Mouse (Mus musculus): ENCODE measurements around the gene Fn1. TPM values are rescaled to one million over a fixed set of nuclear protein-coding genes. Genes with fewer than 3 reads are reported as not detected.

Gene Fn1
- polyA plus RNA-seq, 1 experiment from 2014 or later: 39.5 TPM

- Histone ChIP-seq H3K9me3 (ENCODE audit: control insufficient read depth, low read length) (no peaks in the 10 kb centered on the region), H3K4me1 (replicated peaks; ENCODE audit: control insufficient read depth, insufficient read depth, low read length) (no peaks in the 10 kb centered on the region), H3K36me3 (replicated peaks; ENCODE audit: control insufficient read depth, insufficient read depth) (peaks cover 12% of the 10 kb centered on the region; the same call in 1 of the 2 replicates), H3K9ac (no peak overlapping the region), H3K4me3 (replicated peaks; ENCODE audit: low read length) (no peak overlapping the region), H3K27me3 (ENCODE audit: control insufficient read depth, insufficient read depth, low read length) (no peaks in the 10 kb centered on the region), H3K4me2 (replicated peaks) (no peak overlapping the region), H3K27ac (no peak overlapping the region)
- DNase-seq (ENCODE audit: low spot score): no peak
- WGBS: 92% methylated on average over 11 of the region's 11 CpGs
- no peak for ATAC-seq (ENCODE audit: low FRiP score)
These were observed 11.8 kb downstream of the Fn1 start for GRCm38 (mm10) chr1:71641206-71641605.

DNA sequence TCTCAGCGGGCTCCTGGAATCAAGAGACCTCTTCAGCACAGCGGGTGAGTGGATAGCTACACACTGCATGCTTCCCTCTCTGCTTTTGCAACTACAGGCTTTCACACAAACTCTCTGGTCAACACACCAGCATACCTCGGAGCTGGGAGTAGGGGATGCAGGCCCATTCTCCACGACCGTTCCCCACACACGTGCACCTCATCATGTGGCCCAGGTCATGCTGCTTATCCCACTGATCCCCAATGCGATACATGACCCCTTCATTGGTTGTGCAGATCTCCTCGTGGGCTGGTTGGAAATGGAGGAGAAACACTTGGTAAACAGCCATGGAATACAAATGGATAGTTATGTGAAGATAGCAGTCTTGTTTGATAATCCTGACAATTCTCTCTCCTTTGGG is 12.8 kb downstream of the Fn1 start:
- H3K27me3 ChIP-seq (ENCODE audit: control insufficient read depth, insufficient read depth, low read length): no peaks in the 10 kb centered on the region
- H3K4me1 ChIP-seq (replicated peaks; ENCODE audit: control insufficient read depth, insufficient read depth, low read length): no peaks in the 10 kb centered on the region
- peaks cover 12% of the 10 kb centered on the region for H3K36me3 ChIP-seq (replicated peaks; ENCODE audit: control insufficient read depth, insufficient read depth)
- no peak overlapping the region for H3K27ac ChIP-seq
- H3K4me3 ChIP-seq (replicated peaks; ENCODE audit: low read length): no peak overlapping the region
- ATAC-seq (ENCODE audit: low FRiP score) (no peak), DNase-seq (ENCODE audit: low spot score) (no peak)
- H3K4me2 ChIP-seq (replicated peaks): no peak overlapping the region
- H3K9me3 ChIP-seq (ENCODE audit: control insufficient read depth, low read length): no peaks in the 10 kb centered on the region
- 94% methylated on average over 8 of the region's 8 CpGs for WGBS
- no peak overlapping the region for H3K9ac ChIP-seq

GRCm38 (mm10) chr1:71636665-71637064 is 16.3 kb downstream of the Fn1 start:
- Histone ChIP-seq H3K4me1 (replicated peaks; ENCODE audit: control insufficient read depth, insufficient read depth, low read length) (no peaks in the 10 kb centered on the region), H3K9ac (no peak overlapping the region), H3K36me3 (replicated peaks; ENCODE audit: control insufficient read depth, insufficient read depth) (peaks cover 7% of the 10 kb centered on the region), H3K4me3 (replicated peaks; ENCODE audit: low read length) (no peak overlapping the region), H3K27ac (no peak overlapping the region), H3K27me3 (ENCODE audit: control insufficient read depth, insufficient read depth, low read length) (no peaks in the 10 kb centered on the region), H3K4me2 (replicated peaks) (no peak overlapping the region), H3K9me3 (ENCODE audit: control insufficient read depth, low read length) (no peaks in the 10 kb centered on the region)
- whole genome bisulfite sequencing: 97% methylated on average over 4 of the region's 4 CpGs
- ATAC-seq (ENCODE audit: low FRiP score): no peak
- no peak for DNase-seq (ENCODE audit: low spot score)

DNA sequence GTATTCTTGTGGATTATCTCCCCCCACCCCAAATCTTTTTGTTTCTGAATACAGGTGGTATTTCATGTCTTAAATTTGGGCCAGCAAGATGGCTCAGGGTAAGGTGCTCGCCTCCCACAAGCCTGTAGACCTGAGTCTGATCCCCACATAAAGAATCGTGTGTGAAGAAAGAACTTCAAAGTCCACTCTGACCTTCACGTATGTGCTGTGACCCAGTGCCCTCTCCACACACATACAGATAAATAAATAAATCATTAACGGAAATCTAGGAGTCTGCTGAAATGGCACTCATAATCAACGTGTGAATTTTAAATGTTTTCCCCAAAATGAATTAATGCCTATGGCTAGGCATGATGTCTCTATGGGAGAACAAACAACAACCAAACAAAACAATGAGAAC is 16.9 kb downstream of the Fn1 start:
- Histone ChIP-seq H3K4me1 (replicated peaks; ENCODE audit: control insufficient read depth, insufficient read depth, low read length) (no peaks in the 10 kb centered on the region), H3K27me3 (ENCODE audit: control insufficient read depth, insufficient read depth, low read length) (no peaks in the 10 kb centered on the region), H3K4me2 (replicated peaks) (no peak overlapping the region), H3K4me3 (replicated peaks; ENCODE audit: low read length) (no peak overlapping the region), H3K9ac (no peak overlapping the region), H3K36me3 (replicated peaks; ENCODE audit: control insufficient read depth, insufficient read depth) (peaks cover 7% of the 10 kb centered on the region), H3K9me3 (ENCODE audit: control insufficient read depth, low read length) (no peaks in the 10 kb centered on the region), H3K27ac (no peak overlapping the region)
- 92% methylated on average over 5 of the region's 5 CpGs for WGBS
- ATAC-seq (ENCODE audit: low FRiP score): no peak
- no peak for DNase-seq (ENCODE audit: low spot score)

DNA sequence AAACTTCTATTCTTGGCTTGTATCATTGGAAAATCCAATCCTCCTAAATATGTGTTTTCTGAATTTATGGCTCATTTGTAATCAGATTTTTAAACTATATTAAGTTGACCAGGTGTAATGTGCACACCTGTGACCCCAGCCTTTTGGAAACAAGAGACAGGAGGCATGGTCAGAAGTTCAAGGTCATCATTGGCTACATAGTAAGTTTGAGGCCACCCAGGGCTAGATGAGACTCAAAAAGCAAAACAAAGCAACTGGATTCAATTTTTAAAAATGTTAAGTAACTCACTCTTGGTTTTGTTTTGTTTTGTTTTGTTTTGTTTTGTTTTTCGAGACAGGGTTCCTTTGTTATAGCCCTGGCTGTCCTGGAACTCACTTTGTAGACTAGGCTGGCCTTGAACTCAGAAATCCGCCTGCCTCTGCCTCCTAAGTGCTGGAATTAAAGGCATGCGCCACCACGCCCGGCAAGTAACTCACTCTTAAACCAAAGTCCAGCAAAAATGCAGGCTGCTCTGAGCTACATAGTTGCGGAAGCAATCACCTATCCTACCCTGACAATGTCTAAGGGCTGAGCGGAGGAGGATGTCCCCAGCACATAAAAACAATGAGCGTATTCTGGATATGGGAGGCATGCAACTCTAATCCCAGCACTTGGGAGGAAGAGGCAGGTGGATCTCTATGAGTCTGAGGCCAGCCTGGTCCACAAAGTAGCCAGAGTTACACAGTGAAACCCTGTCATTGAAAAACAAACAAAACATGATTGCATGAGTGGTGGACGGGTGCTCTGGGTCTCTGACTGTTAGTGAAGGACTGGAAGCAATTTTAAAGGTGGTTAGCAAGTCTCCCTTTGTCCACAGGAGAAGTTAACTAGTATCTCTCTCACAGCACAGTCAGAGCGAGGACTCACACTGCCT is 17.6 kb downstream of the Fn1 start:
- no peak for ATAC-seq (ENCODE audit: low FRiP score)
- no peak overlapping the region for H3K4me3 ChIP-seq (replicated peaks; ENCODE audit: low read length)
- WGBS: 93% methylated on average over 10 of the region's 10 CpGs

DNA sequence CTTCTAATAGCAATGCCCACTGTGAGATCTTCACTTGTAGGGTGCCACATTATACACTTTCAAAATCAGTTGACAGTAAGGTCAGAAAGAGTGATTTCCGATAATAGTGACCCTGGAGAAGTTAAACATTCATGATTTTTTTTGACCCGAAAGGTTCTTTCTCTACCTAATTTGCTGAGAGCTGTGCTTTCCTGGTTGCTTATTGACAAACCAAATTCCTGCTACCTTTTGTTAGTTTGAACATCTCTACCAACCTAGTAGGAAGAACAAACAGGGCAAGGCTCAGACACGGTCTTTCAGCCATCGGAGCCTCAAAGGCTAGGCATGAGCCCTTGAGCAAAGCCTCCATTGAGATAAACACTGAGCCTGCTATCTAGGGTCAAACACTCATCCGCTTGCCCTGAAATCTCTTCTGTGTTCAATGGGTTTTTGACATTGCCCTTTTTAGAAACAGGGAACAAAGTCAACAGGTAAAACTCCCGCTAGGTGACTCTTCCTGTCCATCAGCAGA is 18.5 kb downstream of the Fn1 start:
- Histone ChIP-seq H3K4me1 (replicated peaks; ENCODE audit: control insufficient read depth, insufficient read depth, low read length) (no peaks in the 10 kb centered on the region), H3K9ac (no peak overlapping the region), H3K4me2 (replicated peaks) (no peak overlapping the region), H3K27ac (no peak overlapping the region), H3K27me3 (ENCODE audit: control insufficient read depth, insufficient read depth, low read length) (no peaks in the 10 kb centered on the region), H3K4me3 (replicated peaks; ENCODE audit: low read length) (no peak overlapping the region), H3K36me3 (replicated peaks; ENCODE audit: control insufficient read depth, insufficient read depth) (peaks cover 16% of the 10 kb centered on the region), H3K9me3 (ENCODE audit: control insufficient read depth, low read length) (no peaks in the 10 kb centered on the region)
- no peak for DNase-seq (ENCODE audit: low spot score)
- WGBS: 91% methylated on average over 6 of the region's 6 CpGs
- ATAC-seq (ENCODE audit: low FRiP score): no peak

More for the DNA sequence above, 17.6 kb downstream of the Fn1 start:
- Histone ChIP-seq H3K9ac (no peak overlapping the region), H3K4me2 (replicated peaks) (no peak overlapping the region), H3K9me3 (ENCODE audit: control insufficient read depth, low read length) (no peaks in the 10 kb centered on the region), H3K36me3 (replicated peaks; ENCODE audit: control insufficient read depth, insufficient read depth) (peaks cover 12% of the 10 kb centered on the region), H3K4me1 (replicated peaks; ENCODE audit: control insufficient read depth, insufficient read depth, low read length) (no peaks in the 10 kb centered on the region), H3K27me3 (ENCODE audit: control insufficient read depth, insufficient read depth, low read length) (no peaks in the 10 kb centered on the region), H3K27ac (no peak overlapping the region)
- no peak for DNase-seq (ENCODE audit: low spot score)

GRCm38 (mm10) chr1:71632387-71632786 is 20.6 kb downstream of the Fn1 start:
- Histone ChIP-seq H3K27me3 (ENCODE audit: control insufficient read depth, insufficient read depth, low read length) (no peaks in the 10 kb centered on the region), H3K4me3 (replicated peaks; ENCODE audit: low read length) (no peak overlapping the region), H3K4me1 (replicated peaks; ENCODE audit: control insufficient read depth, insufficient read depth, low read length) (no peaks in the 10 kb centered on the region), H3K4me2 (replicated peaks) (no peak overlapping the region), H3K36me3 (replicated peaks; ENCODE audit: control insufficient read depth, insufficient read depth) (peaks cover 27% of the 10 kb centered on the region), H3K27ac (no peak overlapping the region), H3K9ac (no peak overlapping the region), H3K9me3 (ENCODE audit: control insufficient read depth, low read length) (no peaks in the 10 kb centered on the region)
- 92% methylated on average over 10 of the region's 10 CpGs for WGBS
- ATAC-seq (ENCODE audit: low FRiP score) (no peak), DNase-seq (ENCODE audit: low spot score) (no peak)

GRCm38 (mm10) chr1:71631811-71632210 is 21.2 kb downstream of the Fn1 start:
- H3K4me3 ChIP-seq (replicated peaks; ENCODE audit: low read length): no peak overlapping the region
- H3K4me1 ChIP-seq (replicated peaks; ENCODE audit: control insufficient read depth, insufficient read depth, low read length): no peaks in the 10 kb centered on the region
- WGBS: 80% methylated on average over 6 of the region's 6 CpGs
- no peaks in the 10 kb centered on the region for H3K27me3 ChIP-seq (ENCODE audit: control insufficient read depth, insufficient read depth, low read length)
- no peak overlapping the region for H3K9ac ChIP-seq
- no peak for ATAC-seq (ENCODE audit: low FRiP score)
- H3K36me3 ChIP-seq (replicated peaks; ENCODE audit: control insufficient read depth, insufficient read depth): peaks cover 21% of the 10 kb centered on the region
- no peak for DNase-seq (ENCODE audit: low spot score)
- no peak overlapping the region for H3K27ac ChIP-seq
- no peak overlapping the region for H3K4me2 ChIP-seq (replicated peaks)
- no peaks in the 10 kb centered on the region for H3K9me3 ChIP-seq (ENCODE audit: control insufficient read depth, low read length)

GRCm38 (mm10) chr1:71630243-71630642 is 22.8 kb downstream of the Fn1 start:
- peaks cover 27% of the 10 kb centered on the region; the same call in 1 of the 2 replicates for H3K36me3 ChIP-seq (replicated peaks; ENCODE audit: control insufficient read depth, insufficient read depth)
- 88% methylated on average over 8 of the region's 8 CpGs for WGBS
- H3K4me2 ChIP-seq (replicated peaks): no peak overlapping the region
- DNase-seq (ENCODE audit: low spot score) (no peak), ATAC-seq (ENCODE audit: low FRiP score) (no peak)
- H3K27ac ChIP-seq: no peak overlapping the region
- no peaks in the 10 kb centered on the region for H3K4me1 ChIP-seq (replicated peaks; ENCODE audit: control insufficient read depth, insufficient read depth, low read length)
- H3K27me3 ChIP-seq (ENCODE audit: control insufficient read depth, insufficient read depth, low read length): no peaks in the 10 kb centered on the region
- no peak overlapping the region for H3K4me3 ChIP-seq (replicated peaks; ENCODE audit: low read length)
- H3K9ac ChIP-seq: no peak overlapping the region
- H3K9me3 ChIP-seq (ENCODE audit: control insufficient read depth, low read length): no peaks in the 10 kb centered on the region
